Mouse (Mus musculus) brain, embryonic 14.5 days (tissue): ENCODE results near the gene Pdik1l.

ENCODE experiments used
- CTCF ChIP-seq: fragments of 200-500 bp; IDR thresholded peaks from 2 replicates; pipeline ENCODE4 v1.5.1; 2012; ENCODE audit warnings: inconsistent platforms, mild to moderate bottlenecking, moderate library complexity, borderline replicate concordance; ENCODE audit not compliant: insufficient read depth, insufficient read length; ENCODE audit errors: extremely low read depth
- POLR2A ChIP-seq: fragments of 200-500 bp; IDR thresholded peaks from 2 replicates; pipeline ENCODE4 v1.6.1; 2012; ENCODE audit warnings: mild to moderate bottlenecking, inconsistent platforms, borderline replicate concordance; ENCODE audit not compliant: poor library complexity, insufficient read depth, insufficient read length, severe bottlenecking; ENCODE audit errors: extremely low read depth

DNA sequence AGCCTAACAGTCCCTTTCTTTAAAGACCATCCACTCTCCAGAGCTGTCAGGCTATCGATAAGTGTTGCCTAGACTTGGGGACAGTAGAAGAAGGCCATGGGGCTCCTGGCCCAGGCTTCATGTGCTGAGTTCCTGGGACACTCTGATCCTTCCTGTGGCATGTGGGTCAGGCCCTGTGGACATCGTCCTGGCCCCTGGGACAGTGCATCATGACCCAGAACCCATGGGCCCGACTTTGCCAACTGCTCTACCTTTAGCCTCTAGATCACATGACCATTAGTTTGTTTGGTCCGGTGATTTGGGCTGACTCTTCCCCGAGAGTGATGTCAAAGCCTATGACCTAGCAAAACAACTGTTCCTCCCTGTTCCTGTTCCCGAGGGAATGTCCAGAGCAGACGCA, 22.4 kb upstream of the Pdik1l start:
- TF ChIP-seq CTCF (no peak), POLR2A (no peak)
